Mouse (Mus musculus) hindbrain, embryonic 16.5 days (tissue): ENCODE data around the gene Pcsk6. TPM values are rescaled to one million over a fixed set of nuclear protein-coding genes. Genes with fewer than 3 reads are reported as not detected.
A peak's percentile ranks its signal among the peaks of the same experiment; 100 is the strongest.
"Not testable (repeated sequence)": the region's sequence is repeated elsewhere in the genome, so short reads cannot be mapped to it uniquely, and the experiment has no call there.

Experiments
- ATAC-seq: fragments of 200-750 bp; cut with Nextera tagmentation; 2 replicates; pipeline ENCODE4 v1.8.0; 2017; ENCODE audit warnings: moderate TSS enrichment, moderate library complexity
- H3K27ac ChIP-seq: fragments of 300-500 bp; sonication (generic); 2 replicates; pipeline ENCODE4 v1.5.1; 2014; ENCODE audit warnings: low read depth, mild to moderate bottlenecking, control low read depth, low read length, moderate library complexity
- H3K27me3 ChIP-seq: fragments of 300-500 bp; sonication (generic); replicated peaks from 2 replicates; pipeline ENCODE4 v1.6.1; 2014; ENCODE audit warnings: low read length; ENCODE audit not compliant: control insufficient read depth, insufficient read depth
- H3K36me3 ChIP-seq: fragments of 300-500 bp; sonication (generic); 2 replicates; pipeline ENCODE4 v1.6.1; 2014; ENCODE audit warnings: mild to moderate bottlenecking, low read length, moderate library complexity, mixed read lengths; ENCODE audit not compliant: control insufficient read depth, insufficient read depth
- H3K4me1 ChIP-seq: fragments of 300-500 bp; sonication (generic); 2 replicates; pipeline ENCODE4 v1.6.1; 2014; ENCODE audit warnings: low read depth, low read length; ENCODE audit not compliant: control insufficient read depth, insufficient read depth
- H3K4me2 ChIP-seq: fragments of 300-500 bp; sonication (generic); 2 replicates; pipeline ENCODE4 v1.6.1; 2014; ENCODE audit warnings: mild to moderate bottlenecking, low read length, control low read depth, moderate library complexity
- H3K4me3 ChIP-seq: fragments of 300-500 bp; sonication (generic); 2 replicates; pipeline ENCODE4 v1.5.1; 2014; ENCODE audit warnings: mild to moderate bottlenecking, low read length, control low read depth, moderate library complexity
- H3K9ac ChIP-seq: fragments of 300-500 bp; sonication (generic); 2 replicates; pipeline ENCODE4 v1.6.1; 2014; ENCODE audit warnings: low read depth, mild to moderate bottlenecking, control low read depth, low read length, moderate library complexity
- H3K9me3 ChIP-seq: fragments of 300-500 bp; sonication (generic); 2 replicates; pipeline ENCODE4 v1.6.1; 2014; ENCODE audit warnings: mild to moderate bottlenecking, low read length, moderate library complexity; ENCODE audit not compliant: control insufficient read depth
- WGBS: fragments of 180-500 bp; shearing (Covaris S2); extraction: QIAGEN DNeasy Blood & Tissue Kit; methylation state at CpG from one replicate; pipeline ENCODE4 v1.1.7; 2014; 5-methylcytosine and 5-hydroxymethylcytosine counted together
- polyA plus RNA-seq: library from polyadenylated mRNA; unstranded; fragments of >200 nt; fragmentation: Nextera tagmentation; extraction: Ambion mirVana; gene quantifications from 2 replicates; pipeline ENCODE4 v1.2.1, GENCODE M21; 2015

Gene Pcsk6
- polyA plus RNA-seq, result 0.99 and 1.4 TPM in 2 replicates

DNA sequence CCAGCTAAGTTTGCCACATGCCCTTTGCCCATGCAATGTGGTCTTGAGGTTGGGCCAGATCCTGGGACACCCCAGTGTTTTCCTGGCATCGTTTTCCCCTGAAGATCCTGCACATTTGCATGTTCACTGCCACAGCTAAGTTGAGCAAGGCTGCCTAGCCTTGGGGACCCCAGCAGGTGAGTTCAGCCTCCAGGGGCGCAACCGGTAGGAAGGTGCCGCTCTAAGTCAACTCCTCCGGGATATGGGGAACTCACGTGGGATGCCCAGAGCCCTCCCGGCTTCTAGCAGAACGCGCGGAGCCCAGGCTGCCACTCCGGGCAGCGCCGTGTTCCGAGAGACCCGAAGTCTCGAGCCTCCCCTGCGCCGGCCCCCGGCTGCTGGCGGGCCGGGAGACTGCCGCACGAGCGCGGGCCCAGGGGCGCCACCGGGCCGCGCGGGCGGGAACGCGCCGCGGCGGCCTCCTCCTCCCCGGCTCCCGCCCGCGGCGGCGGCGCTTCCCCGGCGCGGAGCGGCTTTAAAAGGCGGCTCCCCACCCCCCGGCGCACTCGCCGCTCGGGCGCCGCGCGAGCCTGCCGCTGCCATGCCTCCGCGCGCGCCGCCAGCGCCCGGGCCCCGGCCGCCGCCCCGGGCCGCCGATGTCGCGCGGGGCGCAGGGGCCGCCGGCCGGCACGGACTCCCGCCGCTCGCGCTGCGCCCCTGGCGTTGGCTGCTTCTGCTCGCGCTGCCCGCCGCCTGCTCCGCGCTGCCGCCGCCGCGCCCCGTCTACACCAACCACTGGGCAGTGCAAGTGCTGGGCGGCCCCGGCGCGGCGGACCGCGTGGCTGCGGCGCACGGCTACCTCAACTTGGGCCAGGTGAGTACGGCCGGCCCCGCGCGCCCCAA is at the start of gene Pcsk6:
Pcsk6 (plus strand) TSS at position 144 of the 882 bp plus-strand sequence.
- H3K9me3 ChIP-seq, result no peaks in the 10 kb centered on the region
- no peak within 1 kb of the TSS for H3K27ac ChIP-seq
- under 1% methylated on average over 69 of the region's 111 CpGs for WGBS
- H3K9ac ChIP-seq, result peak within 1 kb of the TSS; percentile 78
- H3K27me3 ChIP-seq, result peaks cover 31% of the 10 kb centered on the region
- peak within 1 kb of the TSS; percentile 98 for H3K4me2 ChIP-seq
- peak; percentile 76 for ATAC-seq
- peaks cover 4% of the 10 kb centered on the region; the same call in 1 of the 2 replicates for H3K4me1 ChIP-seq
- no peaks in the 10 kb centered on the region for H3K36me3 ChIP-seq
- H3K4me3 ChIP-seq, result peak within 1 kb of the TSS; percentile 72

DNA sequence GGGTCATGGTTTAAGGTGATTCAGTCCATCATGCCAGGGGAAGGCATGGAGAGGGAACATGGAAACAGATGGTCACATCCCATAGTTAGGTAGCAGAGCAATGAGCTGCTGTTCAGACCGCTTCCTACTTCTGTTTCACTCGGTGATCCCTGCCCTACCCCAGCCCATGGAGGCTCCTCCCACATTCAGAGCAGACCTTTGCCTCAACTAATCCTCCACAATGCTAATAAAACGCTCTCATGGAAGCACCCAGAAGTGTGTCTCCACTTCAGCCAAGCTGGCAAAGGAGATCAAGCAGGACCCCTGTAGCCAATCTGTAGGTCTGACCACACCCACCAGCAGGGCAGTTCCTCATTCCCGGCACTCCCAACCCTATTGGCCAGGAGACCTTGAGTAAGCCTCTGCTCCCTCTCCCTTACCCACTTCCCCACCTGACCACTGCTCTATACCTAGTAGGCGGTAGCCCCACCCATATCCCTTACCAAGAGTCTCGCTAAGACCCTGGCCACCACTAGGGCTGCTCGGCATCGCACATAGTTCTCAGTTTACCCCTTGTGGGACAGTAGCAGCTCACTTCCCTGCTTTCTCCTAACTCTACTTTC is 47.8 kb upstream of the Pcsk6 start:
- Histone ChIP-seq H3K27ac (no peak overlapping the region), H3K27me3 (no peaks in the 10 kb centered on the region), H3K4me3 (no peak overlapping the region), H3K9me3 (no peaks in the 10 kb centered on the region), H3K4me1 (no peaks in the 10 kb centered on the region), H3K9ac (no peak overlapping the region), H3K36me3 (no peaks in the 10 kb centered on the region), H3K4me2 (no peak overlapping the region)
- no peak for ATAC-seq
- 89% methylated on average over 8 of the region's 8 CpGs for WGBS

DNA sequence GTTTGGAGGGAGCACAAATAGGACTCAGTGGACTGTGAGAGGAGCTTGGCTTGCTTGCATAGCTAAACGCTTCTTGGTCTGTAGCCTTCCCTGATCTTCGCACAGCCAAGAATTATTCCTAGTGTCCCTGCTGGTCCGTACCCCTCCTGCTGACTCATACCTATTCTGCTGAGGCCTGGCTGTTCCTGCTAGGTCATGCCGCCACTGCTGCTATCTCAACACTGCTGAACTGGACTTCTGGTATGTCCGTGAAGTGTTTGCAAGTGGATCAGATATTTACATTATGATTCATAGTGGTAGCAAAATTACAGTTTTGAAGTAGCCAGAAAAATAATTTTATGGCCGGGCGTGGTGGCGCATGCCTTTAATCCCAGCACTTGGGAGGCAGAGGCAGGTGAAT is 44.0 kb upstream of the Pcsk6 start:
- H3K4me1 ChIP-seq, result peaks cover 6% of the 10 kb centered on the region
- no peak overlapping the region for H3K4me2 ChIP-seq
- H3K9me3 ChIP-seq, result no peaks in the 10 kb centered on the region
- no peak overlapping the region for H3K9ac ChIP-seq
- H3K27me3 ChIP-seq, result no peaks in the 10 kb centered on the region
- no peak overlapping the region for H3K27ac ChIP-seq
- H3K4me3 ChIP-seq, result no peak overlapping the region
- 93% methylated on average over 8 of the region's 8 CpGs for WGBS
- ATAC-seq, result no peak
- no peaks in the 10 kb centered on the region for H3K36me3 ChIP-seq

DNA sequence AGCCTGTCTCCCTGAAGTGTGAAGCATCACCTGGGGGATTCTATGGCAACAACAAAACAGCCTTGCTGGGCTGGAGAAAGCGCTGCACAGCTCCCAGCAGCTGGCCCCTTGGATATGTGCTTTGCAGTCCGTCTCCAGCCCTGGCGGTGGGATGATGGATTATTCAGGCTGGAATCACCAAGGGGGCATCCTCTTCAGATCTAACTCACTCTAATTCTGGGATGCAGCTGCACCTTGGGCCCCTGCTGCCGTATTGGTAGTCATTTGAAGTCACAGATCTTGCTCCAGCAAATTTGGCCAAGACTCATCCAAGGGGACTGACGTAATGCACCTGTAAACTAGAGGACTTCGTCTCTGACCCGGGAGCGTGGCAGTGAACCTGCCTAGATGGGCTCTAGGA is 41.1 kb upstream of the Pcsk6 start:
- Histone ChIP-seq H3K9me3 (no peaks in the 10 kb centered on the region), H3K4me3 (no peak overlapping the region), H3K27me3 (no peaks in the 10 kb centered on the region), H3K9ac (no peak overlapping the region), H3K4me1 (peaks cover 6% of the 10 kb centered on the region), H3K4me2 (no peak overlapping the region), H3K36me3 (no peaks in the 10 kb centered on the region), H3K27ac (no peak overlapping the region)
- no peak for ATAC-seq
- WGBS, result 29% methylated on average over 8 of the region's 8 CpGs

DNA sequence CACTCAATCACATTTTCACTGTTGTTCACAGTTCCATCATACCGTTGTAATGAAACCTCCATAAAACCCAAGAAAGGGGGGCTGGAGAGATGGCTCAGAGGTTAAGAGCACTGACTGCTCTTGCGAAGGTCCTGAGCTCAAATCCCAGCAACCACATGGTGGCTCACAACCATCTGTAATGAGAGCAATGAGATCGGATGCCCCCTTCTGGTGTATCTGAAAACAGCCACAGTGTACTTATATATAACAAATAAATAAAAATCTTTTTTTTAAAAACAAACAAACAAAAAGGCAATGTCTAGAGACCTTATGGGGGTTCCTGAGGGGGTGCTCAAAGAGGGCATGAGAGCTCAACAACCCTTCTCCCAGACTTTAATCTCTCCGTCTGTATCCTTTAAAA is 39.6 kb upstream of the Pcsk6 start:
- H3K27me3 ChIP-seq, H3K4me1 ChIP-seq, H3K9me3 ChIP-seq, H3K9ac ChIP-seq, H3K36me3 ChIP-seq, ATAC-seq, H3K4me3 ChIP-seq, H3K4me2 ChIP-seq, H3K27ac ChIP-seq: not testable (repeated sequence)
- WGBS, result 70% methylated on average over 4 of the region's 4 CpGs

DNA sequence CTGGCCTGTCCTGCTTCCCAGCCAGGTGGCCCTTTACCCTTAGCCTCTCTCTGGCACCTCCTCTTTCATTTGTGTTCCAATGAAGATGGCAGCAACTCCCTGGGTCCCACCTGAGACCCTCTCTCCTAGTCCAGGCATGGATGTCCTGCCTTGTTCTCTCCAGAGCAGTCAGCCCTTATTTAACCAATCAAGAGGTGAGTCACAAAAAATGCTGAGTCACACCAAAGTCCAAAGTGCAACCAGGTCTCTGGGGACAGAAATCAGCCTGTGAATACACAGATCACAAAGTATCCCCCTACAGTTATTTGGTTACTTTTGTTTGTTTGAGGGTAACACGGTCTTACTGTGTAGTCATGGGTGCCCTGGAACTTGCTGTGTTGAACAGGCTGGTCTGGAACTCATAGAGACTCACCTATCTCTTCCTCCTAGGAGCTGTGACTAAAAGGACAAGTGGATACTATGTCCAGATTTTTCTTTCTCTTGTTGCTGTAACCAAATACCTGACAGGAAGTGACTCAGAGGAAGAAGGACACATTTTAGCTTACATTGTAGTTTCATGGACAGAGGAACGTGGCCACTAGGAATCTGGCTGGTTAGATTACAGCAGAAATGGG is 38.9 kb upstream of the Pcsk6 start:
- Histone ChIP-seq H3K4me2 (no peak overlapping the region), H3K36me3 (no peaks in the 10 kb centered on the region), H3K9ac (no peak overlapping the region), H3K4me1 (peaks cover 6% of the 10 kb centered on the region), H3K4me3 (no peak overlapping the region), H3K27me3 (no peaks in the 10 kb centered on the region), H3K9me3 (no peaks in the 10 kb centered on the region), H3K27ac (no peak overlapping the region)
- 77% methylated on average over 2 of the region's 2 CpGs for WGBS
- ATAC-seq, result no peak

DNA sequence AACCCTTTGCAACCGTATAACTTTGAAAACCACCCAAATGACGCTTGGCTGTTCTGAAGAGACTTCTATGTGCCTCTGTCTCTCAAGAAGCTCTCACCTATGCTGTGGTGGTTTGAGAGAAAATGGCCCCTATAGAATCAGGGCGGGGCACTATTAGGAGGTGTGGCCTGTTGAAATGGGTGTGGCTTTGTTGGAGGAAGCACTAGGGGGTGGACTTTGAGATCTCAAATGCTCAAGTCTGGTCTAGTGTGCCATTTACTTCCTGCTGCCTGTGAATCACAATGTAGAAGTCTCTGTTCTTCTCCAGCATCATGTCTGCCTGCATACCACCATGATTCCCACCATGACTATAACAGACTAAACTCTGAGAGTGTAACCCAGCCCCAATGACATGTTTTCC is 21.8 kb upstream of the Pcsk6 start:
- Histone ChIP-seq H3K4me1 (no peaks in the 10 kb centered on the region), H3K36me3 (no peaks in the 10 kb centered on the region), H3K9me3 (peaks cover 4% of the 10 kb centered on the region; the same call in 1 of the 2 replicates), H3K9ac (no peak overlapping the region), H3K4me3 (no peak overlapping the region), H3K27me3 (no peaks in the 10 kb centered on the region), H3K4me2 (no peak overlapping the region), H3K27ac (no peak overlapping the region)
- 90% methylated on average over 3 of the region's 3 CpGs for WGBS
- ATAC-seq, result no peak

DNA sequence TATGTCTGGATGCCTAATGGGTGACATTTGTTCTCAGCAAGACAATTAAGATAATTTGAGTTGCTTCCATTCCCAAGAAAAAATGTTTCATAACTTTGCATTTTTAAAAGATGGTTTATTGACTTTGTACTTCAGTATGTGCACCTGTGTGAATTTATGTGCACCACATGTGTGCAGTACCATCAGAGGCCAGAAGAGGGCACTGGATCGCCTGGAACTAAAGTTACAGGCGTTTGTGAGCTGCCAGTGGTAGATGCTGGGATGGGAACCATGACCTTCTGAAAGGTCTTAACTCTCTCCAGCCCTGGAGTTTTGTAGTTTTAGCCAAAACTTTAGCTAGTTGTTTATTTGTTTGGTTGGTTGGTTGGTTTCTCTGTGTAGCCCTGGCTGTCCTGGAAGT is 18.3 kb upstream of the Pcsk6 start:
- no peak overlapping the region for H3K27ac ChIP-seq
- no peak overlapping the region for H3K4me3 ChIP-seq
- no peaks in the 10 kb centered on the region for H3K4me1 ChIP-seq
- ATAC-seq, result no peak
- H3K9me3 ChIP-seq, result peaks cover 8% of the 10 kb centered on the region
- H3K27me3 ChIP-seq, result no peaks in the 10 kb centered on the region
- H3K36me3 ChIP-seq, result no peaks in the 10 kb centered on the region
- H3K9ac ChIP-seq, result no peak overlapping the region
- WGBS, result 54% methylated on average over 2 of the region's 2 CpGs
- no peak overlapping the region for H3K4me2 ChIP-seq

DNA sequence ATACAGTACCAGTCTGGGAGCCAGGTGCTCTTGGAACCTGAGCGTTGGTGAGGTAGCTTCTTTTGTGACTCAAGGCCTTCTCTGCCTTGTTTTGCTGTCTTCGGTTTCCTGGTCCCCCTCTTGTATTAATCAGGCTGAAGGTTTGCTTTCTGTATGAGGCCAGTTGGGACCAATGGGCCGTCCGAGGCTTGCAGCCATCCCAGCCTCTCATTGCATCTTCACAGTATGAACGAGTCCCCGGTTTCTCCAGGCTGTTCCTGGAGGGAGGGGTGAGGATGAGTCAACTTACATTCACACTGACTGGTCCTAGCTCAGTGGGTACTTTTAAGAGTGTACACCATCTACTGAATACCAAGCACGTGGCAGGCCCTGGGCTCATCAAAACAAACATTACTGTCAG is 553 bp upstream of the Pcsk6 start:
- H3K4me3 ChIP-seq, result no peak overlapping the region
- 60% methylated on average over 7 of the region's 7 CpGs for WGBS
- peaks cover 31% of the 10 kb centered on the region for H3K27me3 ChIP-seq
- H3K4me1 ChIP-seq, result peaks cover 4% of the 10 kb centered on the region; the same call in 1 of the 2 replicates
- no peak overlapping the region for H3K27ac ChIP-seq
- 0 out of 2 replicates have a peak, but pooled peaks have one; percentile 24 for ATAC-seq
- no peaks in the 10 kb centered on the region for H3K36me3 ChIP-seq
- H3K9ac ChIP-seq, result no peak overlapping the region; the same call in 1 of the 2 replicates
- H3K9me3 ChIP-seq, result no peaks in the 10 kb centered on the region
- no peak overlapping the region for H3K4me2 ChIP-seq
